Mouse (Mus musculus) layer of hippocampus, adult 9-10 months (tissue): Measurements from ENCODE around the gene Tmem218.
A peak's percentile ranks its signal among the peaks of the same experiment; 100 is the strongest.

ENCODE experiments used
- DNase-seq: peaks from one replicate; pipeline ENCODE4 v3.0.0; 2022; ENCODE audit warnings: low spot score

Gene Tmem218

DNA sequence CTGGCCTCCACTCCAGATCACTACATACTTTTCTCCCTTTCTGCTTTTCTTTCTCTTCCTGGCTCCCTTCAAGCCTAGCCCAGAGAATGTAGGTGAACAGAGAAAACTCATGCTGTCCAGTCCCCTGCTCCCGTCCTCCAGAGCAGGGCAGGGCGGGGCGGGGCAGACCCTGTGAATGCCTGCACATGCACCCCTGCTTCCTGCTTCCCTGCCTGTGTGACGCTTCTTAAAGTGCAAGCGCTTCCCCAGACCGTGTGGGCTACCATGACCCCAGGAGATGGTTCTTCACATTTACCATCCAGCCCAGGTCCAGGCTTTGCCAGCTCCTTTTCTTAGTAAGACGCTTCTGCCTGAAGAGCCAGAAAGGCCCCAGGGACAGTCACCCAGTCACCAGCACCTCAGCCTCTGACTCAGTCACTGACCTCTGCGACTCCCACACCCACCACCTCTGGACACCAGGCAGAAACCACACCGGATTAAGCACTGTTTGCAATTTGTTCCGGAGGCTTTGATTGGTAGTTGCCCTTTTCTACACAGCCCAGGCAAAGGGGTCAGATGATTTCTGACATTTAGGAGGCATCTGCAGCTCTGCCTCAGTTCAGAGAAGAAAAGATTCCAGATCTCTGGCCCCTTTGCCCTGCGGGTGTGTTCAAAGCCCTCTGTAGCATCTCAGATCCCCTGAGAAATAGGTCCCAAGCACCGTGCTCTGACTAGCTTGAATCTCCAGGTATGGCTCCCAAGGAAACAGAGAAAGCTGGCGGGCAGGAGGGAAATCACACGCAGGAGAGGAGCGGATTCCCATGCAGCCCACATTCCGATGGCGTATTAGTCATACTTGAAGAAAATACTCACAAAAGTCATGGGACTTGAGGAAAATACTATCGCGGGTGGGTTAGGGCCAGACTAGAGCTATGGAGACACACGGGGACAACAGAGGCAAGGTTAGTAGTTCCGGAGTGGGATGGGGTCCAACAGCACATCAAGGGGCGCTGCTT lies 24.5 kb downstream of the Tmem218 start:
- no peak for DNase-seq

DNA sequence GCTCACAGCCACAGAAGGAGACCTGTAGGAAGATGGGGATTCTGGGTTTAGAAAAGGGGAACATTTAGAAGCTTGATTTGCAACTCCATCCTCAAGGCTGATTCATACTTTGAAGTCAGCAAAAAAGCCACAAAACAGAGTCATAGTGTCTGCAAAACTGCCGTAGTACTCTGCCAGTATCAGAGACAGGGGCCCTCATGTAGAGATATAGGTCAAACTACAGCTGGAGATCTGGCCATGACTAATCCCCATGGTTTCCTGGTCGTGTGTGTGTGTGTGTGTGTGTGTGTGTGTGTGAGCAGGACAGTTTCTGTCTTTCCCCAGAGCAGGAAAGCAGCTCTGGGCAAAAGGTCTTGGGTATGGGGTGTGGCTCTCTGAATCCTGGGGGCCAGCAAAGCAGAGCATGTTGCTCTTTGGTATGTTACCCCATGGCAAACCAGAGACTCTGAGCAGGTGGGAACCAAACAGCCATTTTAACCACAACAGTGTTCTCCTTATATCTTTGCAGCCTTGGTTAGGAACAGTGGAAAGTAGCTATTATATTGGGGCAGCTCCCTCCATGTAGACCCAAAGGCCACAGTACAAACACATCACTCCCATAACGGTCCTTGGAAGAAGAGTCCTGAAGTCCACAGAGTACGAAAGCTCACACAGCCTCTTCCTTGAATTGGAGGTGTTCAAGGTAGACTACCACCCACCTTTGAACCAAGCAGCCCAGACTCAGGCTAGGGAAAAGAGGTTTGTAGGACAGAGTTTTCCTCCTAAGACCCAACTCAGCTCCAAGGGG lies 28.1 kb downstream of the Tmem218 start:
- no peak for DNase-seq

DNA sequence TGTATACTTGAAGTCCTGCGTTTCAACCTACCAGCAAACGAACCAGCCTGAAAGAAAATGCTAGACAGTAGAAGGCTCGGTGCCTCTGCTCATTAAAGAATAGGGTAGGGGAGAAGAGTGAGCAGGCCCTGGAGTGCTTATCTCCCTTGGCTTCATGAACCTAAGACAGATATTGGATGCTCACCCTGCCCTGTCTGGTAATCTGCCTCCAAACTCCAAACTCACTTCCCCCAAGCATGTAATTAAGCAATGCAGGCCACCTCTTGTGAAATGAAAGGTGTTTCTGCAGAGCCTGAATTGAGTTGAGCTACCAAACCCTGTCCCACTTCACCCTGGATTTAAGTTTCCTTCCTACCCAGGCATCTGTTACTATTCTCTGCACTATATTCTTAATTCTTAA lies 34.7 kb downstream of the Tmem218 start:
- no peak for DNase-seq

DNA sequence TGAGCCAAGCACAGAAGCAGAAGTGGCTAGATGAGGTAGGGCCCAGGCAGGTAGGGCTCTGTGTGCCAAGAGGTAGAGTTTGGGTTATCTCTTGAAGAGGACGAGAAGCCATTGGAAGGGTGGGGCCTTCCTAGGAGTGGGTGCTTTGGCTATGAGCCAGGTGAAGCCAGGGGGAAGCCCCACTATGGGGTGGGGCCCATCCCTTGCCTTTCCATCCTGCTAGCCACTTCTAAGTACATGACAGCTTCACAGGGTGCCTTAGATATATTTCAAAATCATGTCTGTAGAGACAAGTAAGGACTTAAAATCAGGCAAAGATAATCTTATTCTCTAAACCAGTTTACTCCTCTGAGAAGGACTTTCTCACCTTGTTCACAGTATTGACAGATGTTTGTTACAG lies 36.6 kb downstream of the Tmem218 start:
- DNase-seq = no peak

DNA sequence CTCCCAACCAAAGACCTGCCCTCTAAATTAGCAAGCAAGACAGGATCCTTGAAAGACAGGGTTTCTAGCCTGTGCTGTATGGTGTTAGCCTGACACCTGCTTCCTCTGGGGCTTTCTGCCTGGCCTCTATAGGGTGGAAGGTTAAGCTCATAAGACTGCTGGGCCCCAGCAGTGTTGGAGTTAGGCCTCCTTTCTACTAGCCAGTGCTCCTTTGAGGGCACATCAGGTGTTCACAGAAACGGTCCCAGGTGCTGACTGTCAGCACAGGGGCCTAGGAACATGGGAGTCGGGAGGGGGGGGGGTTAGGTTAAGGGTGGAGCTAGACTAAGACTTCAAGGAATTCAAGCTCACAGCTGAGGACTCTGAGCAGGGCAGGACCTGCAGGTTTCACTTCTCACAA lies 37.4 kb downstream of the Tmem218 start:
- no peak for DNase-seq

DNA sequence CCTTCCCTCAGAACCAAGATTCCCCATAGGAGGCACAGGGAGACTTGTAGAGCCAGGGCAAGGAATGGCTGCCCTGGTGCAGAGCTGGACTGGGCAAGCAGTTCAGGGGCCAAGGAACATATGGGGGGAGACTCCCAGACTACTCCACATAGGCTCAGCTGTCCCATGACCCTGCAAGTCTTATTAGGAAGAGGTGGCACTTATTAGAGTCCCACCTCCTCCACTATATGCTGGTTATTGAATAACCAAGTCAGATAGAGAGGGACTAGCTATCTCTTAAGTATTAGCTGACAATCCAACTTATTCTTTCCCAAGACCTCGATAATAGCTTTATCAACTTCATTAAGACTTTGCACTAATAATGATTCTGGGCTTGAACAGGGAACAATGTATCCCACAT lies 37.8 kb downstream of the Tmem218 start:
- no peak for DNase-seq

DNA sequence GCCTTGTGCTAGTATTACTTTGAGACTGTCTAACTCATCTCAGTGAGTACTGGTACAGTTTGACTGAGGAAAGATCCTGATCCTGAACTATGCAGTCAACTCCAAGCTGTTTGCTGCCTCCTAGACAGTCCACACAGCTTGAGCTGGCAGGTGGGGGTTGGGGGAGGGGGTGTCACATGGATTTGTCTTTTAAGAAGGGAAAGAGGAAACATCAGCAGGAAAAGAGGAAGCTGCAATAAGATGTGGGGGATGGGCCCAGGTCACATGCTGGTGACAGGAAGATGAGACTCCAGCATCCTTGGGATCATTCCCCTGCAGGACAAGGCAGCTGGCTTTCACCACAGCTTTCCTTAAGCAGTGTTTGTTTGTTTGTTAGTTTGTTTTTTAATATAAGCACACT lies 39.4 kb downstream of the Tmem218 start:
- DNase-seq = peak; percentile 59

DNA sequence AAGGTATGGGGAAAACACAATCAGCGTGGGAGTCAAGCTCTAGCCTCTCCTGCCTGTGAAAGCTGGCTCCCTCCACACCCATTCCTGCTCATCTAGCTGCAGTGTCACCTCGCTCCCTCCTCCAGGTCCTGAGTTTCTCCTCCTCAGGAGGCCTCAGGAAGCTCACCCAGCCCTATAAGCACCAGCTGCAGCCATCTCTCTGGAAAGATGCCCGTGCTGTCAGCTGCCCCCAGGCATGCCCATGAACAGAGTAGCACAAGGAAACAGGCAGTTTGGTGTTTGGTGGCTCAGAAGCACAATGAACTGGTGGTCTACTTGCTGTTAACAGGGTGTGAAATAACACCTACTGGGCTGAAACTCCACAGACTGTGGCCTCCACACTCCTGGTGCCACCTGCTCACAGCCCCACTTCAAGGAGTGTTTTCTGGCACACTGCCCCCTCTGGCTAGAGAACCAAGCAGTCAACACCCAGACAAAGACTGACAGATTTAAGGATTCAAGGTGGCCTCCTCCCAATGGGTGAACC lies 40.4 kb downstream of the Tmem218 start:
- no peak for DNase-seq

DNA sequence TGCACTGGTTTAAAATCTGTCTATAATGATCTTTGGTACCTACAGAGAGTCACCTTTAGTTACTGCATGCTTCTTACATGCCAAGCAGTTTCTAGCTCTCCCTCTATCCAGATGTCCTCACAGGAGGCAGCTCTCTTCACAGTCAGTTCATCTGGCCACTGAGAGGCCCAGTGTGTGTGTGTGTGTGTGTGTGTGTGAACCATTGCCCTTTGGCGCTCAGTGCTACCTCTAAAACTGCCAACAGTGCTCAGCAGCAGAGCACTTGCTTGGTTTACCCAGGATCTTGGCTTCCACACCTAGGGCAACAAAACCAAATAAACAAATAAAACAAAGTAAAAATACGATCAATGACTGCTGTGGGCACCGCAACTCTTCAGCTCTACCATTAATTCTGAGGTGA lies 42.0 kb downstream of the Tmem218 start:
- DNase-seq = no peak

DNA sequence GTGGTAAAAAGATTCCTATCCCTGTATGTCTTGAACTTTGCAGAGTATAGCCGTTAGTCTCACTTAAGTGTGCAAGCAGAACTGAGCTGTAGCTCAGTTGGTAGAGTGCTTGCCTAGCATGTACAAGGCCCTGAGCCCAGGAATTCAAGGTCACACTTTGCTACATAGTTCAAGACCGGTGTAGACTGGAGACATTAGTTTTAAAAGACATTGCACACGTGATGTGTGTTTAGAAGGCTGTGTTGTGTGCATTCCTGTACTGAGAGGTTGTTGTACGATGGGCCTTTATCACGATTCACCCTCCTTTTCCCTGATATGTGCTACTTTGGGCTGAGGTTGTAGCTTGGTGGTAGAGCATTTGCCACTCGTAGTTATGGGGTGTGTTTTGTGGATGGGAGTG lies 42.6 kb downstream of the Tmem218 start:
- no peak for DNase-seq

DNA sequence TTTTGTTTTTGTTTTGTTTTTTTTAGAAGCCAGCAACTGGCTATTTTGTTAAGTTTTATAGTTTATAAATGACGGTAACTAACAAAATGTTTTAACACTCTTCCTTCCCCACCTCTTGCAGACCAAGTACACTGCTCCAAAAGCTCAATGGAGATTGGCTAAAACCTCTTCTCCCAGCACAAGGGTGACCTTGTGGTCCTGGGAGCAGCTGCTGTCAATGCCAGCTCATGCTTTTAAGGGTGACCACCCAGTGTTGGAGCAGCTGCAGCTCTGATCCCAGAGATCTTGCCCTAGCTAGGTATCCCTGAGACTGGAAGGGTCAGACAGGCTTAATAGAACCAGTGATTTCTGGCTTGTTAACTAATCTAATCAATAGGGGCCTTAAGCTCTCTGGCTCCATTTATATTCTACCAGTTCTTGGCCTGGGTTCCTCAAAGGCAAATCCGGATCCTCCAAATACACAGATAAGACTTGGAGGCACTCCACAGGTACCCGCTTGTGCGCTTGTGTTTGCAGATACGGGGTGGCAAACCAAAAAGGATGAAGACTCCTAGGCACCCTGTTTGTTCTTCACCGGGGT lies 46.6 kb downstream of the Tmem218 start:
- no peak for DNase-seq

DNA sequence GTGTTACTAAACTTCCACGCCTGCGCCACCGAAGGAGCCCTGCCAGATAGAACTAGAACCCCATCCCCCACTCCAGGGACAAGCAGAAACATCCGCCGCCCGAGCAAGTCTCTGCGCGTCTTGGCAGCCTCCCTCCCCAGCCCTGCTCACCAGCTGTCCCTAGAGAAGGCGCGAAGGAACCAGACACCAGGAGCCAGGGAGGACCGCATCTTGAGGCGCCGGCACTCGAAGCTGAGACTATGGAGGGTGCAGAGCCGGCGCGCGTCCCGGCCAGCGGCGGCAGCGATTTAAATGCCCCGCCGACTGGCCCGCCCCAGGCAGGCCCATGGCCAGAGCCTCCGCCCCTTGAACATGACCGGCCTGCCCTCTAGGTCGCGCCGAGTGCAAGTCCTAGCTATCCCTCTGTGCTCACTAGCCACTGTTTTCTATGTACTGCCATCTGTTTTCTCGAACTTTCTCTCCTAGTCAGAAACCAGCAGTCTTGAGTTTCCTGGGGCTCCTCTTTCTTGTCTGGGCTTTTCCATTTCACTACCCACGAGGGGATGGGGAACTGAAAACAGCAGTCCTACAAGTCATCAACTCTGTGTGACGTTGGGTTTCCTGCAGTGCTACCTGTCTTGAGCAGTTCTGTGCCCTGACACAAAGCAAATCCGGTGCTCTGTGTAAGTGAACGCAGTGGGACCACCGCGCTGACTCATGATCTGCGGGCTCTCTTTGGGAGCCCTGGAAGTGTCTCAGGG lies 47.3 kb downstream of the Tmem218 start, which contains the start of gene Slc37a2:
Gene Slc37a2 (minus strand): TSS at position 590 of the 740 bp plus-strand sequence.
- DNase-seq = peak; percentile 71

DNA sequence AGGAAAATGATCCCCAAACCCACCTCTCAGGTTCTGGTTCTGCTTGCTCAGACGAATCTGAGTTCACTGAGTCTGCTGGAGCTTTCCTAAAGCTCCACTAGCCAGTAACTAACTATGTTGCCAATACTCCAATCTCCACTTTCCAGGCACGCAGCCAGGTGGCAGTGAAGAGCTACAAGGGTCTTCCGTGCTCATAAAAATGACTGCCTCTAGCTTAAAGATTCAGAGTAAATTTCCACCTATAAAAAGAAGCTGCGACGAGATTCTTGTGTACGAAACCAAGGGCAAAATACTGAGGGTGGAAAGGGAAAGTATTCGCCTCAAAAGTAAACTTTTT lies 47.8 kb downstream of the Tmem218 start:
- DNase-seq = peak; percentile 15

DNA sequence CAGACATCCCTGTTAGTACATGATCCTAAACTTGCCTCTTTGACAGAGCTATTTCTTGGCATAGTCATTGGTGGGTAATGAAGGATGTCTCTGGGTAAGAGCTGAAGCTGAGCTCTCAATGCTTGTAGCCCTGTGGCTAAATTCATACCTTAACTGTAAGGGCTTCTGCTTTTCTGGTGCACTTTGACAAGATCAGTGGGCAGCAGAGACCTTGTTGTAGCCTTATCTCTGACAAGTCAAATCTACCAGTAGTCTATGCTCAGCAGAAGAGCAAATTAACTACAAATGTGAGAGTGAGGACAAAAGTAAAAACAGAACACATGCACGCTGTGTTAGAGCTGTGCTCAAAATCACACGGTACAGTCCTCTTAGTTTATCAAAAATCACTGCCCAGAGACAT lies 58.6 kb downstream of the Tmem218 start:
- no peak for DNase-seq
